In genomic region chr9:90293641-90294398, GRCm38 (mm10) we compare ENCODE assay signal across 16 mouse cellular contexts.
"Had no signal": no experiment of that assay in that cellular context is flagged by ENCODE, and none has a peak within 500 bp of the region (broad histone marks: within the 10 kb centered on the region; RNA-seq: fewer than 3 reads in every experiment).

No protein-coding gene starts in this region.

- H3K4me1 ChIP-seq: intestine, embryonic 15.5 days; limb, embryonic 13.5 days; midbrain, embryonic 13.5 days; neural tube, embryonic 15.5 days had no signal

- H3K36me3 ChIP-seq: intestine, embryonic 15.5 days; limb, embryonic 13.5 days; liver, embryonic 15.5 days; midbrain, embryonic 13.5 days; neural tube, embryonic 15.5 days had no signal

- ATAC-seq: intestine, embryonic 15.5 days; midbrain, embryonic 13.5 days had no signal

- H3K9me3 ChIP-seq: intestine, embryonic 15.5 days; limb, embryonic 13.5 days; liver, embryonic 15.5 days; midbrain, embryonic 13.5 days; neural tube, embryonic 15.5 days had no signal

- H3K4me3 ChIP-seq: intestine, embryonic 15.5 days; layer of hippocampus, adult 2 months; limb, embryonic 13.5 days; liver, embryonic 15.5 days; midbrain, embryonic 13.5 days; myocyte; neural tube, embryonic 15.5 days had no signal

- H3K9ac ChIP-seq: intestine, embryonic 15.5 days; limb, embryonic 13.5 days; liver, embryonic 15.5 days; lung, embryonic 14.5 days; midbrain, embryonic 13.5 days; neural tube, embryonic 15.5 days had no signal

- H3K27ac ChIP-seq: intestine, embryonic 15.5 days; layer of hippocampus, adult 2 months; limb, embryonic 13.5 days; liver, embryonic 15.5 days; midbrain, embryonic 13.5 days; neural tube, embryonic 15.5 days had no signal

- H3K27me3 ChIP-seq: intestine, embryonic 15.5 days; limb, embryonic 13.5 days; liver, embryonic 15.5 days; midbrain, embryonic 13.5 days; neural tube, embryonic 15.5 days had no signal

- DNase-seq: kidney, adult 18-20 months; kidney, postnatal 10 days; kidney, postnatal 4 days; left cerebral cortex, postnatal 4 days; lung, embryonic 14.5 days; lung, postnatal 10 days; lung, postnatal 4 days; right cerebral cortex, postnatal 25 days; thymus, postnatal 4 days had no signal
